Mouse (Mus musculus): ENCODE measurements around the gene Spn.

The Spn gene

DNA sequence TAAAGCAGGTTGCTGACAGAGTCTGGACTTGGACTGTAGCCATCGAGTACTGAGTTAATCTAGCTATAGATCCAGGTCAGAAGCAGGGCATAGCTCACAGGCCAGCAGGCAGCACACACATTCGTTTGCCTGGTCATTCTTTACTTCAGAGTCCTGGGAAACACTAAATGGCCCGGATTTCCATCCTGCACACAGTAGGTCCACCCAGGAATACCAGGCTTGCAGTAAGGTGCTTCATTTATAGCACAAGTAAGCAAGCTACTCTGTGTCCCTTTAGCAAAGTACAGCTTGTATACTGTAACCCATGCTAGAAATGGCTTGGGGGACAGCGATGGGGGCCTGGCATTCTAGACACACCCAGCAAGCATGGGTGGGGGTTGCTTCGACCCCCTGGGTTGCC lies 1.9 kb upstream of the Spn start:
- DNase-seq, result no peak

DNA sequence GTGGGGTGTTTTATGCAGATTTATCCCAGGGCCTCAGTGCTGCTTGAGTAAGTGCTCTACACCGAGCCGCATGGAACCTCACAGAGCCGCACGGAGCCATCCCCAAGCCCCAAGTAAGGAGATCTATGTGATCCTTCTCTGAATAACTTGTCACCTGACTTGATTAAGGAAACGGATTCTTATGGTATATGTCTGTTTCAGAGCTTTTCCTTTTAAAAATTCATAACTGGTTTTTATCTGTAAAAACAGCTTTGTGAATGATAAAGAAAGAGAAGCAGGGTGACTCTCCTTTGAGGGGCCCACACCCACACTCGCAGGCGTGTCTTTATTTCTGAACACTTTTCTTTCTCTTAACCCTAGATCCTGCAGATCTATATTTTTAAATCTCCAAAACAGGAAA lies 1.5 kb upstream of the Spn start:
- DNase-seq, result no peak

- DNase-seq, result peak; percentile 49
Observed at GRCm38 (mm10) chr7:127136181-127137071, 1.2 kb downstream of the Spn start.

DNA sequence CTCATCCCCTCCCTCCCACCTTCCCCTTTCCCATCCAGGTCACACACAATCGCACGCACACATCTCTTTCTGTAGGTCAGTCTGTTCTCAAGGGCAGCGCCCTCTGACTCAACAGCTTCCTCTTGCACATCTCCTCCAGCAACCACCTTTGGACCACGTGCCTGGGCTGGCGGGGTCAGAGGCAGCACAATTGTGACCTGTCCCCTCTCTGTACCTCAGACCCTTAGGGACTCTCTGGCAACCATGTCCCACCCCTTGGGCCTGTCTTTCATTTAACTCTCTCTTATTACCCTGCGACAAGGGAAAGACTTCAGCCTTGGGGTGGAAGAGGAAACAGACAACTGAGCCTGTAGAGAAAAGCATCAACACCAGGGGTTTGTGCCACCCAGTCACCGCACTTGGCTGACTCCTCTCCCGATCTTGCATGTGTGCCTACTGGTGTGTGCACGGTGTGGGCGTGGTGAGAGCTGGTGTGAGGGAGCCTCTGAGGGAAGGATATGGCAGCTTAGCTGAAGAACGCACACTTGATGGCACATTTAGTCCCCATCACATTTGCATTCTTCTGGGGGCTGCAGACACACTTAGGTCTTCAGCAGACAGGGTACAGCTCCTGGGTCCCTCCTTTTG lies 2.7 kb downstream of the Spn start:
- DNase-seq, result peak; percentile 64

- DNase-seq, result no peak
Observed at GRCm38 (mm10) chr7:127133125-127133524, 4.5 kb downstream of the Spn start.

DNA sequence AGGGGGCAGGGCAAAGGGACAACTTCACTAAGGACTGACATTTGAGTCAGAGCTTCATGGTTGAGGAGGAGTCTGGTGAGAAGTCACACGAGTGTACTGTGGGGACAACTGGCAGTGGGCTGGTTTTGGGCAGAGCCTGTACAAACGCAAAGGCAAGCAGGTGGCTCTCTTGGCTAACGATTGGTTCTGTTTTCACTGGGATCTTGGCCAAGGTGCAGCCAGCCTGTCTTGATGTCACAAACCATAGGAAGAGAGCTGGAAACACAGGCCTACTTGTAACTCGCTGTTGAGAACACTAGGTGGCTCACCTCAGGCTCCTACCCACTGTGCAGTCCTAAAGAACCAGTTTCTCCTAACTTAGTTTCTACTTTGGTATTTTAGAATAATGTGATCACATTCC lies 8.0 kb downstream of the Spn start:
- peak; percentile 55 for DNase-seq

GRCm38 (mm10) chr7:127121911-127122270 lies 15.7 kb downstream of the Spn start, which contains the start of gene Qprt:
TSS of gene Qprt (minus strand) at chr7:127122226.
- no peak for DNase-seq

DNA sequence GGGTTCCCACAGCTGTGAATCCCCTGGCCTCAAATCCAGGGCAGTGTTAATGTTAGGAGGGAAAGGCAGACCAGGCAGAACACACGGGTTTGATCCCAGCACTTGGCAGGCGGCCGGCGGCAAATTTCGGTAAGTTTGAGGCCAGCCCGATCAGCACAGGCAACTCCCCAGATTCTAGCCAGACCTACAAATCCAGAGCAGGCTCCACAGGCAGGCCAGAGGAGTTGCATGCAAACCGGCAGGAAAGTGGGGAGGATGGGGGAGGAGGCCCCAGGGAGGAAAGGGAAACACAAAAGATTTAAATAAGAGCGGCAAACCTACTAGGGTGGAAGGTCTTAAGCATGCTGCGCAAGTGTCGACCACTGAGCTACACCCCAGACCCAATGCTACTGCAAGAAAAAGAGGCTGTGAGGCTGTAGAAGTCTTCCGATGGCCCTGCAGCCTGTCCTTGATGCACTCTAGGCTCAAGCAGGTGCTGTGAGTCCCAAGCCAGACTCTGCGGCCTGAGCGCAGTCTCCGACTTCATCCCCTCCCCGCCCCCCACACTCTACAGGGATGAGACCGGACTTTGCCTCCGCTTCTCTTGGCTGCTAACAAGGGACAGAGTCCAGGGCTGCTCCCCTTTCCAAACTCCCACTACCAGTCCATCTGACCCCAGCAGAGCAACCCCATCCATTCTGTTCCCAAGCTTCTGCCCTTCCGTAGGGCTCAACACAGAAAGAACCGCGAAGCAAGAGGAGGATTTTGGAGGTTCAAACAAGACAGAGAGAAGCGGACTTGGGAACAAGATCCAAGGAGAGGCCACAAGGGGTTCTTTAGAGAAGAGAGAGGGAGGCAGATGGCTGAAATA lies 16.3 kb downstream of the Spn start:
- no peak for DNase-seq

DNA sequence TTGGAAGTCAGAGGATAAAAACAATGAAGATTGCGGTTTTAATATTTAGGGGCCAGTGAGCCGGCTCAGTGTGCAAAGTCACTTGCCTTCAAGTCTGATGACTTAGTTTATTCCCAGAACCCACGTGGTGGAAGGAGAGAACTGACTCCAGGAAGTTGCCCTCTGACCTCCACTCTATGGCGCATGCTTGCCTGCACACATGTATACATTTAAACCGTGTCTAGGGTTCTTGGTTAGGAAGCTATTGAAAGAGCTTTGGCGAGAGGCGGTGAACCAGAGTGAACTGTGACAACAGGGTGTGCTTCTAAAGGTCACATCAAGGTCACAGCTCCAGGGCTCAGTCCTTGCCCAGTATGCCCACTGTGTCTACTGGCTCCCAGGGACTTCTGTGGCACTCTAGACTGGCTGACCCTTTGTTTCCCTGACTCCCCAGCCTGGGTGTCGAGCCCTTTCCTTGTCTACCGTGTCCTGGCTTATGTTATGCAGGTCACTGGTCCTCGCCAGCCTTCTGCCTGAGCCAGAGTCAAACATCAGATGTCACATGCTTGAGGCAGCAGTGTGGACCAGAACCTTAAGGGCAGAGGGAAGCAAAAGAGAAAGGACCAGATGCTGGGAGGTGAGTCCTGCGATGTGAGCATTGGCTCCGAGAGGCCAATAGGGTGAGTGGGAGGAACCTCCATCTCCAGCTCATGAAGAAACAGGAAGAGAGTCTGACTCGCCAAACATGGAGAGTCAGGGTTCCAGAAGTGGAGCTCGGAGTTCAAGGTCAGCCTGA lies 18.8 kb downstream of the Spn start:
- DNase-seq, result no peak

- DNase-seq, result no peak
Observed at GRCm38 (mm10) chr7:127117948-127118347, 19.7 kb downstream of the Spn start.

DNA sequence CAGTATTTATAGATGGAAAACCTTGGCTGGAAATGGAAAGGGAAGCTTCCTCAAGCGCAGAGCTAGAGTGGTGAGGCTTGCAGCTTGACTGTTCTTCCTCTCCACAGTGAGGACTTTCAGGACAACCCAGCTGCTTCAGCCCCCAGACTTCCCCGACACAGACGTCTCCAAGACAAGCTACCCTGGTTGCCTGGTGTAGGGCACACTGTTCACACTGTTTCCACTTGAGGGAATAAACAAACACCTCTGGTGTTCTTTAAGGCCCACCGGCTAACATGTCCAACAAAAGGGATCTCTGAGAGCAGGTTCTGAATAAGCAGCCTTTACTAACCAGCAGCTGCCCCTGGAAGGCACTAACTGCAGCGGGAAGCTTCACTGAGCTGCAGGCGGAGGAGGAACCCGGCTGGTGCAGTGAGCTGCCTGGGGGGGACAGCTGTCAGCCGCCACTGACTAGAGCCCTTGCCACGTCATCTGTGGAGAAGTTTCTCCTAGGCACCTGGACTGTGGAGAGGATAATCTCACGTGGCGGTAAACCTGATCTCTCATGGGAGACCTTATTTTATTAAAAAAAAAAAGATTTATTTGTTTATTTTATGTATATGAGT lies 21.2 kb downstream of the Spn start:
- no peak for DNase-seq

GRCm38 (mm10) chr7:127114920-127115319 lies 22.7 kb downstream of the Spn start:
- no peak for DNase-seq

DNA sequence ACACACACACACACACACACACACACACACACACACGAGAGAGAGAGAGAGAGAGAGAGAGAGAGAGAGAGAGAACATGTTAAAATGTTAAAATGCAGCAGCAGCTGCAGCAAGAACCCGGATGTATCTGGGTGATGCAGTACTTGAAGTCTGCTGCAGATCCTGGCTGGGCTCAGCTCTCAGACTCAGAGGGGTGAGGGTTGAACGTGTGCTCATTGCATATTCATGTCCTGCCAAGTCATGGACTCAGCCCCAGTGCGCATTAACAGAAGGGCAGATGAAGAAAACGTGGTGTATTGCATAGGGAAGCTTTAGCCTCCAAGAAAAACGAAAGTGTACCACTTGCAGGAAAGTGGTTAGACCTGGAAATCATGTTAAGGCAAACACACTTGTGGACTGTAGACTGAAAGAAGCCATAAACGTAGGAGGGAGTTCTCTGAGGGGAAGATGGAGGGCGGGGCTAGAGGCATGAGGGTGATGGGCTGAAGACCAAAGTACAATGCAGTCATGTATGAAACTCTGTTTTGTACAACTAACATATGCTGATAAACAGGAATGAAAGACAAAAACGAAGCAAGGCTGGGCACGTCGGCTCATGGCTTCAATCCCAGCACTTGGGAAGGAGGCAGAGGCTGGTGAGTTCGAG lies 23.9 kb downstream of the Spn start:
- peak; percentile 57 for DNase-seq

- peak; percentile 41 for DNase-seq
Observed at GRCm38 (mm10) chr7:127112921-127113597, 24.6 kb downstream of the Spn start.

- no peak for DNase-seq
Observed at GRCm38 (mm10) chr7:127112251-127112841, 25.3 kb downstream of the Spn start.

DNA sequence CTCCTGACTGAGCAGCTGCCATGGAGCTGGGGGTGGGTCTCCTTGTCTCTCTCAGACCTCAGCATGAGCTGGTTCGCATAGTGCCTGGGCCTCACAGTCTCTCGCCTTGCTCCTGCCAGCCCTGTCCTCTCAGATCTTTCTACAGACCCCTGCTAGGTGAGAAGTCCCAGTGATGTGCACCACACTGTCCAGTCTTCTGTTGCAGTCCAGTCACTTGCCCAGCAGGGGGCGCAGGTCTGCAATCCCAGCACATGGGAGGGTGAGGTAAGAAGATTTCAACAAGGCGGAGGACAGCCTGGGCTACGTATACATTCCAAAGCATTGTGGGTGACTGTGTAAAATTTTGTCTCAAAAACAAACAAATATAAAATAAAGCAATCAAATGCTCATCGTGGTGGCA lies 26.2 kb downstream of the Spn start:
- peak; percentile 90 for DNase-seq

GRCm38 (mm10) chr7:127110239-127111007 lies 27.2 kb downstream of the Spn start:
- peak; percentile 88 for DNase-seq

GRCm38 (mm10) chr7:127105551-127105950 lies 32.1 kb downstream of the Spn start:
- no peak for DNase-seq

GRCm38 (mm10) chr7:127104560-127105332 lies 32.9 kb downstream of the Spn start:
- DNase-seq, result peak; percentile 79
